Mouse (Mus musculus) megakaryocyte, embryonic 14.5 days (primary cell): ENCODE data around the gene Sh2b3.

Experiments
- FLI1 ChIP-seq: IDR thresholded peaks from 2 replicates; pipeline ENCODE4 v1.6.1; 2012; ENCODE audit warnings: low read length, inconsistent platforms, mixed read lengths
- GATA1 ChIP-seq: IDR thresholded peaks from 3 replicates; pipeline ENCODE4 v1.6.1; 2012; ENCODE audit warnings: mixed read lengths, low read length, inconsistent platforms, borderline replicate concordance

DNA sequence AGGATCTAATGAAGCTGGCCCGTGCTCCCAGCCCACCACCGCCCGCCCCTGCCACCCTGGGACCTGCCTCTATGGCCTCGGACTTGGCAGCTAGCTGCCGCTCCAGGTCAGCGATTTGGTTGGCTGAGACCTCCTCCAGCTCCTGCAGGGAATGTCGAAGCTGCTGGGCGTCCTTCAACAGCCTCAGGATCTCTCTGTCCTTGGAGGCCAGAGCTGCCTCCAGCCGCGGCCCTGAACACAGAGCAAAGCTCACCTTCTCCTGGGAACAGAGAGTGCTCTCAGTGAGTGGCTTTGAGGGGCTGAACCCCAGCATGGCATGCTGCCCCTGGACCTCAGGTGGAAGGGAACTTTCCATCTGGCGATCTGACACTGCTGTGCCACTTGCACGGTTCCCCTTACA is 39.5 kb upstream of the Sh2b3 start:
- no peak for TF ChIP-seq GATA1
- TF ChIP-seq FLI1 = no peak
